Mouse (Mus musculus): Measurements from ENCODE around the gene Tmem242. TPM values are rescaled to one million over a fixed set of nuclear protein-coding genes. Genes with fewer than 3 reads are reported as not detected.

Tmem242 gene
- polyA plus RNA-seq, 1 experiment: 12.1 TPM

DNA sequence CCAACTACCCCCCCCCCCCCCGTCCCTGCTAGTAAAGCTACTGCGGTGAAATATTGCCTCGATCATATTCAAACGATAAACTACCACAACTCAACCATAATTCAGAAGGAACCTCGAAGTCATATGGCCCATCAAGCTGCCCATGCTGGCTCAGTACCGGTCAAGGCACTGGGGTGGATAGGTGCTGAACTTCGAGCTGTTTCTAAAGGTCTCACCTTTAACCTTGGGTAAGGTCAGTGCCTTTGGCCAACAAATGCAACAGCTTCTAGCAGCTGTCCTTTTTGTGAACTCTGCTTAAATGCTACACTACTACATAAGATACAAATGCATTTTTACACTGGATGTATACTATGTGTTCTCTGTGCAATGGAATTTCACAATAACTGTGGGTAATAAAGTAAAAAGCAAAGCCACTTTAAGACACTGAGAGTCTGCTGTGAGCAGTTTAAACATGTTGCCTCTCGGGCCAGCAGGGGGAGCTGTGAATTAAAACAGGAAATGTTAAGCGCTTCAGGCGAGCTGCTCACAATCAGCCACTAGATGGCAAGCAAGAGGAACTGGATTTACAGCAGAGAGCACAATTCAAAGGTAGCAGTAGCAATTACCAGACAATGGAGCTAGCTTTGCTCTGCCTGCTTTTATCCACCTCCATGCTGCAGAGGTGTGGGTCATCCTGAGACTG, 10.8 kb downstream of the Tmem242 start:
- no peak overlapping the region for H3K27ac ChIP-seq (ENCODE audit: control insufficient read depth, insufficient read depth, low read depth, low read length)
- H3K4me3 ChIP-seq (ENCODE audit: control insufficient read depth, low read depth, low read length): no peak overlapping the region
- no peaks in the 10 kb centered on the region for H3K4me1 ChIP-seq (ENCODE audit: control insufficient read depth, insufficient read depth, low read length)
- no peaks in the 10 kb centered on the region for H3K27me3 ChIP-seq (ENCODE audit: control insufficient read depth, insufficient read depth, low read length)
- H3K36me3 ChIP-seq (ENCODE audit: control insufficient read depth, insufficient read depth, low read length): no peaks in the 10 kb centered on the region; the same call in 1 of the 2 replicates
- peak; percentile 72; the same call in 1 of the 2 replicates for TF ChIP-seq CTCF (IDR thresholded peaks at IDR 0.05; ENCODE audit: control insufficient read depth, insufficient read depth, insufficient replicate concordance, low read depth, low read length)
- TF ChIP-seq POLR2A (IDR thresholded peaks at IDR 0.05; ENCODE audit: control insufficient read depth, low read depth, low read length): no peak

DNA sequence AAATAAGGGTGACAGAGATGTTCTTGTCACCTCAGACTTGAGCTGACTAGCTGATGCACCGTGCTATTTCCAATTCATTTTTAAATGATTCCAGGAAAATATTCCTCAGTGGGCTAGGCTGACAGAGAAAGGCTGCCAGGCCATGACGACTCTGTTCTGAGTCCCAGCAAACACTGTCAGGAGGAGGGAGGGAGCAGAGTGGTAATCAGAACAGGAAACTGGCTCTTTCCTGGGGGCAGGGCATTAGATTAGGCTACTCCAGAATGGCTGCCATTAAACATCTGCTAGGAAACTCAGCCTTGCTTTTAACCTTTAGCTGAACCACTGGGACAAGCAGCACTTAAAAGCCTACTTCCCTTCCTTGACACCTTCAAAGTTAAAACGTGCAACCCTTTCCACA, 14.9 kb downstream of the Tmem242 start:
- Histone ChIP-seq H3K4me1 (ENCODE audit: control insufficient read depth, insufficient read depth, low read length) (no peaks in the 10 kb centered on the region), H3K4me3 (ENCODE audit: control insufficient read depth, low read depth, low read length) (no peak overlapping the region), H3K36me3 (ENCODE audit: control insufficient read depth, insufficient read depth, low read length) (no peaks in the 10 kb centered on the region), H3K27ac (ENCODE audit: control insufficient read depth, insufficient read depth, low read depth, low read length) (no peak overlapping the region), H3K27me3 (ENCODE audit: control insufficient read depth, insufficient read depth, low read length) (no peaks in the 10 kb centered on the region)
- TF ChIP-seq CTCF (IDR thresholded peaks at IDR 0.05; ENCODE audit: control insufficient read depth, insufficient read depth, insufficient replicate concordance, low read depth, low read length) (no peak), POLR2A (IDR thresholded peaks at IDR 0.05; ENCODE audit: control insufficient read depth, low read depth, low read length) (no peak)

DNA sequence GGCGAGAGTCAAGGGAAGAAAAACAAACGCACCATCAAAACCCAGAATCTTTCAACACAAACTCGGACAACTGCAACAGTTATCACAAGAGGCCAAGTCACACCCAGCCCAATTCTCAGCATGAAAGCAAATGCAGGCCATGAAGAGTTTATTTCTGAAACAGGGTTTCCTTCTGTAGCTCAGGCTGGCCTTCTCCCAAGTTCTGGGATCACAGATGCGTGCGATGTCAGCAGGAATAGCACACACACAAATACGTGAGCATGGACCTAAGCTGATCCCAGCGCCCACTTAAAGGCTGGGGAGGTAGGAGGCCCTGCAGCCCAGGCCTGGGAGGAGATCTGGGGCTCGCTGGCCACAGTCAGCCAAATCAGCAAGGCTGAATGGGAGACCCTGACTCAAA, 15.9 kb downstream of the Tmem242 start:
- no peaks in the 10 kb centered on the region for H3K27me3 ChIP-seq (ENCODE audit: control insufficient read depth, insufficient read depth, low read length)
- TF ChIP-seq CTCF (IDR thresholded peaks at IDR 0.05; ENCODE audit: control insufficient read depth, insufficient read depth, insufficient replicate concordance, low read depth, low read length): no peak
- no peak for TF ChIP-seq POLR2A (IDR thresholded peaks at IDR 0.05; ENCODE audit: control insufficient read depth, low read depth, low read length)
- peaks cover 3% of the 10 kb centered on the region for H3K4me1 ChIP-seq (ENCODE audit: control insufficient read depth, insufficient read depth, low read length)
- H3K36me3 ChIP-seq (ENCODE audit: control insufficient read depth, insufficient read depth, low read length): no peaks in the 10 kb centered on the region
- no peak overlapping the region for H3K4me3 ChIP-seq (ENCODE audit: control insufficient read depth, low read depth, low read length)
- no peak overlapping the region for H3K27ac ChIP-seq (ENCODE audit: control insufficient read depth, insufficient read depth, low read depth, low read length)

- Histone ChIP-seq H3K27me3 (ENCODE audit: control insufficient read depth, insufficient read depth, low read length) (no peaks in the 10 kb centered on the region), H3K4me3 (ENCODE audit: control insufficient read depth, low read depth, low read length) (no peak overlapping the region), H3K36me3 (ENCODE audit: control insufficient read depth, insufficient read depth, low read length) (peaks cover 2% of the 10 kb centered on the region), H3K4me1 (ENCODE audit: control insufficient read depth, insufficient read depth, low read length) (peaks cover 8% of the 10 kb centered on the region), H3K27ac (ENCODE audit: control insufficient read depth, insufficient read depth, low read depth, low read length) (no peak overlapping the region)
- TF ChIP-seq POLR2A (IDR thresholded peaks at IDR 0.05; ENCODE audit: control insufficient read depth, low read depth, low read length) (no peak), CTCF (IDR thresholded peaks at IDR 0.05; ENCODE audit: control insufficient read depth, insufficient read depth, insufficient replicate concordance, low read depth, low read length) (no peak)
These were observed 18.2 kb downstream of the Tmem242 start for GRCm38 (mm10) chr17:5421835-5422234.

- TF ChIP-seq CTCF (IDR thresholded peaks at IDR 0.05; ENCODE audit: control insufficient read depth, insufficient read depth, insufficient replicate concordance, low read depth, low read length) (no peak), POLR2A (IDR thresholded peaks at IDR 0.05; ENCODE audit: control insufficient read depth, low read depth, low read length) (no peak)
- Histone ChIP-seq H3K36me3 (ENCODE audit: control insufficient read depth, insufficient read depth, low read length) (peaks cover 2% of the 10 kb centered on the region), H3K27ac (ENCODE audit: control insufficient read depth, insufficient read depth, low read depth, low read length) (no peak overlapping the region), H3K4me3 (ENCODE audit: control insufficient read depth, low read depth, low read length) (0 out of 2 replicates have a peak overlapping the region, but pooled peaks have one; percentile 11), H3K4me1 (ENCODE audit: control insufficient read depth, insufficient read depth, low read length) (peaks cover 8% of the 10 kb centered on the region), H3K27me3 (ENCODE audit: control insufficient read depth, insufficient read depth, low read length) (no peaks in the 10 kb centered on the region)
These were observed 20.1 kb downstream of the Tmem242 start for GRCm38 (mm10) chr17:5419771-5420518.

GRCm38 (mm10) chr17:5419056-5419455, 21.0 kb downstream of the Tmem242 start:
- H3K4me1 ChIP-seq (ENCODE audit: control insufficient read depth, insufficient read depth, low read length): peaks cover 8% of the 10 kb centered on the region
- H3K4me3 ChIP-seq (ENCODE audit: control insufficient read depth, low read depth, low read length): peak overlapping the region; percentile 96
- H3K27ac ChIP-seq (ENCODE audit: control insufficient read depth, insufficient read depth, low read depth, low read length): peak overlapping the region; percentile 99
- H3K36me3 ChIP-seq (ENCODE audit: control insufficient read depth, insufficient read depth, low read length): peaks cover 2% of the 10 kb centered on the region
- no peak for TF ChIP-seq POLR2A (IDR thresholded peaks at IDR 0.05; ENCODE audit: control insufficient read depth, low read depth, low read length)
- no peak for TF ChIP-seq CTCF (IDR thresholded peaks at IDR 0.05; ENCODE audit: control insufficient read depth, insufficient read depth, insufficient replicate concordance, low read depth, low read length)
- H3K27me3 ChIP-seq (ENCODE audit: control insufficient read depth, insufficient read depth, low read length): no peaks in the 10 kb centered on the region

DNA sequence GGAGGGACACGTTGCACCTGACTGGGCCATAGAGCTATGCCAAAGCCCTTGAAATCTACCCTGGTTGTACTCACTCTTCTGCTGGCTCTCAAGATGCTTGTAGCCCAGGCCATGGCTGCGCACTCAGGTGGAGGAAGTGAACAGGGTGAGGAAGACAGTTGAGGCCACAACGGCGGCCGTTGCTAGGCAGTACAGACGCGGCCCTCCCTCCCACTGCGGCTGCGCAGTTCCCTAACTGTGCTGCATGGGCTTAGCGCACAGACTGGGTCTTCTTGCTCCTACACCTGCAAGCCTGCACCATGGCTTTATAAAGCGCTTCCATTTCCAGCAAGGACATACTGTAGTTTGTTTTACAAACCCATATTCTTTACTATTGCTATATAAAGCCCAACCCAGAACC, 21.5 kb downstream of the Tmem242 start, which contains the start of gene Ldhal6b:
Gene Ldhal6b (minus strand): TSS at position 223 of the 400 bp plus-strand sequence.
- peak within 1 kb of the TSS; percentile 96 for H3K4me3 ChIP-seq (ENCODE audit: control insufficient read depth, low read depth, low read length)
- no peak for TF ChIP-seq CTCF (IDR thresholded peaks at IDR 0.05; ENCODE audit: control insufficient read depth, insufficient read depth, insufficient replicate concordance, low read depth, low read length)
- TF ChIP-seq POLR2A (IDR thresholded peaks at IDR 0.05; ENCODE audit: control insufficient read depth, low read depth, low read length): peak; percentile 98

More for the DNA sequence above, 21.5 kb downstream of the Tmem242 start, which contains the start of gene Ldhal6b:
- Histone ChIP-seq H3K27me3 (ENCODE audit: control insufficient read depth, insufficient read depth, low read length) (no peaks in the 10 kb centered on the region), H3K4me1 (ENCODE audit: control insufficient read depth, insufficient read depth, low read length) (peaks cover 8% of the 10 kb centered on the region), H3K36me3 (ENCODE audit: control insufficient read depth, insufficient read depth, low read length) (peaks cover 2% of the 10 kb centered on the region), H3K27ac (ENCODE audit: control insufficient read depth, insufficient read depth, low read depth, low read length) (peak within 1 kb of the TSS; percentile 99)
